Mouse (Mus musculus) monocyte, adult 5-6 weeks (primary cell): Measurements from ENCODE around the gene Pola2. TPM values are rescaled to one million over a fixed set of nuclear protein-coding genes. Genes with fewer than 3 reads are reported as not detected.

ENCODE experiments used
- ATAC-seq: fragments of 153-309, 156-312 bp; replicated peaks from 2 replicates; pipeline ENCODE4 v1.8.0; 2017; ENCODE audit warnings: mild to moderate bottlenecking; ENCODE audit not compliant: low TSS enrichment, insufficient number of reproducible peaks, severe bottlenecking, poor library complexity, low FRiP score
- total RNA-seq: library from RNA; stranded (forward); fragments of 200-1000, 200-491, 200-594 nt; gene quantifications from 3 replicates; pipeline ENCODE4 v1.2.3, GENCODE M21; 2017

Gene Pola2
- 16.7 to 31.5 TPM (median 26.8 TPM) in 3 replicates for total RNA-seq

DNA sequence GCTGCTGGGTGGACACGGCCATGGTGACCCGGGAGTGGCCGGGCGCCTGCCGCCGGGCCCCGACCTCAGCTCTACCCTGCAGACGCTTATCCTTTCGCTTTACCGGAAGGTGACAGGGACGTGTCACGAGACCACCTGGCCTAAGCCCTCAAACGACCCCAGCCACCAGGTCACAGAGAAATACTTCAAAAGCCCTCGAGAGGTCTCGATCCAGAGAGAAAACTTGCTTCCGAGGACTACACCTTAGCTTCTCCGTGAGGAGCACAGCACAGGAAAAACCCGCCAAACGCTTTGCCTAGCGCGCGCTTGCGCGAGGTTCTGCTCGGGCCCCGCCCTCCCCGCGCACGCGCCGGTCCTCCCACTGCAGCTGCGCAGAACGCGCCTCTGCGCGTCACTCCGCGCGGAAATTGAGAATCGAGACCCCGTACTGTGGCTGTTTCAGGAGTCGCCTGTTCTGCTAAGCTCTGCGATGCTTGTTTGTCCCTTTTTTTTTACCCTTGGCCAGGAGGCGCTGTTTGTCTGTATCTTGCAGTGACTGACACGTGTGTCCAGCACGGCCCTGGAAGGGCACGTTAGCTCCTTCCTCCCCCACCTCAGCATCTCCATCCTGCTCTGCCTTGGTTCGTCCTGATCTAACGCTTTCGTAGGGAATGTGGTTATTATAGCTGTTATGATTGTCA lies at the start of gene Pola2:
TSS of gene Pola2 (minus strand) at position 320 of the 680 bp plus-strand sequence.
- ATAC-seq, result peak; percentile 59

DNA sequence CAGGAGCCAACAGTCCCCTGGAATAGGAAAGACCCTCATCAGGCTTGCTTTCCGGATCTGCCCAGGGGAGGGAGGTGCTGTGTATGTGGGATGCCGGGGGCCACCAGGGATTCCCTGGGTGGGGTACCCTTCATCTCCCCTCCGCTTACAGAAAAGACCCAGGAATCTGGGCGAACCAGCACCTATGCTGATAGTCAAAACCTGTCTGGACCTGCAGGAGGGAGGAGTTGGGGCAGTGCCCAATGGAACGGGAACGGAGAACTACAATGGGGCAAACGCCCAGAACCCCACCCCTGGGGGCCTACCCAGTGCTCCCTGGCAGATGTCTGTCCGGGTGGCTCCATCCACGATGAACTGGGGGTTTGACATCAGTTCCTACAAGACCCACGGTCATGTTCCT lies 49.7 kb upstream of the Pola2 start:
- ATAC-seq, result no peak

DNA sequence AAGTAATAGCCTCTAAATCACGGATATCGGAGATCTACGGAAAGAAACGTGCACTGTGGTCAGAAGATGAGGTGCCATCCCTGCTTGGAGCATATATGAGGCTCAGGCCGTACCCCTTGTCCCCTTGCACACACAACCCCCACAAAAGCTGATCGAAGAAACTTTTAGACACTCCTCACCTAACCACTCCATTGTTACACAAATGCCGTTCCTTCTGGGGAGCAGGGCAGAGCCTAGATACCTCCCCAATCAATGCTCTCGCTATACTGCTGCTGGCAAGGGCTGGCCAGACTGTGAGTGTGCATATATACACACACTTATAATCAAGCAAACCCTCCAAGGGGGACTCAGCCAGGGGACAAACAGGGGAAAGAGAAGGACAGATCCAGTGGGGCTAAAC lies 45.1 kb upstream of the Pola2 start:
- no peak for ATAC-seq

DNA sequence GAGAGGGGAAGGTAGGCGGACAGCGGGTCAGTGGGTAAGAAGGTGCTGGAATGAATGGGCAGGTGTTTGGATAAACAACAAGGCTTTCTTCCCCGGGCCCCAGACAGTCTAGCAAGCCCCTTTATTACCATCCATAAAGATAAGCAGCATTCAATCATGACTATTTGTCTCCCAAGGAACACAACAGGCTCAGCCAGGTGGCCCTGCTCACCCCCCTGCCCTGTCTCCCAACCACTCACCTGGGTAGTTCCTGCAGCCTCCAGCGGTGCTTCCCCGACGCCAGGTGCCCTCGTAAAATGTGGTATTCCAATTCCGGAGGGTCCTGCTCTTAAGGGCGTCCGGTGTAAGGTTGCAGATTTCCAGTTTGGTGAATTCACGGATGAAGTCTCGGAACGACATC lies 43.0 kb upstream of the Pola2 start:
- ATAC-seq, result no peak

DNA sequence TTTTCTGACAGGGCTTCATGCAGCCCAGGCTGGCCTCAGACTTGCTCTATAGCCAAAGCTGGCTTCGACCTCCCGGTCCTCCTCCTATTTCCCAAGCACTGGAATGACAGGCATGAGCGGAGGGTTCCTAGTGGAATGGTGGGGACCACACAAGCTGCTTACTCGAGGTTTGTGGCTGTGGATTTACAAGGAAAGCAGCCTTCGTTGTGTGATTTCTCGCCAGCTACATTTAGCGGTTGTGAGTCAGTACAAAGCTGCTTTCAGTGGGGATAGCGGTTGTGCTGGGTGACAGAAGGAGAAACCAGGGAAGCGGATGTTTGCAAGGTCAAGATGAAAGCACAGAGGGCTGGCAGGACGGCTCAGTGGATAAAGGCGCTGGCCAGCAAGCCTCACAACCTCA lies 41.5 kb upstream of the Pola2 start:
- no peak for ATAC-seq

DNA sequence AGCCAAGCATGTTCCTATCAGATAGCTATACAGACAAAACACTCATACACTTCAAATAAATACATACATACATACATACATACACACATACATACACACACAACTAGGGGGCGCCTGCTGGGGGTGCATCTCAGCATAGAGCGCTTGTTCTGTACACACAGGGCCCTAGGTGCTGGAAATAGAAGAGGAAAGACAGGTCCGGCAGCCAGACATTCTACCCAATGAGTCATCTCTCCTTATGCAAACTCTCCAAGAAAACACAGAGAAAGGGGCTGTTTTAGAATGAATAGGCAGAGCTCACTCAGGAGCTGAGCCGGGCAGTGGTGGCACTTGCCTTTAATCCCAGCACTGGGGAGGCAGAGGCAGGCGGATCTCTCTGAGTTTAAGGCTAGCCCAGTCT lies 36.0 kb upstream of the Pola2 start:
- no peak for ATAC-seq

DNA sequence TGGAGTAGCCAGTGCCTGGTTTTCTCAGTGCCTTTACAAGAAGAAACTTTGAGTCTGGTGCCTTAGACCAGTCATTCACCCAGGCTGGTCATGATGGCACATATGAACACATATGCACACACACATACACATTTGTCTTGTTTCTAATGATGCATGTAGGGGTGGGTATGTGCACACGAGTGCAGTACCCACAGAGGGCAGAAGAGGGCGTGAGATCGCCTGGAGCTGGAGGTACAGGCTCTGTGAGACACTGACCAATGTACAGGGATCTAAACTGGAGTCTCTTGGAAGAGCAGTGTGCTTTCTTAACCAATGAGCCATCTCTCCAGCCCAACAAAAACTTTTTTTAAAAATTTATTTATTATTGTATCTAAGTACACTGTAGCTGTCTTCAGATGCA lies 34.2 kb upstream of the Pola2 start:
- ATAC-seq, result no peak

DNA sequence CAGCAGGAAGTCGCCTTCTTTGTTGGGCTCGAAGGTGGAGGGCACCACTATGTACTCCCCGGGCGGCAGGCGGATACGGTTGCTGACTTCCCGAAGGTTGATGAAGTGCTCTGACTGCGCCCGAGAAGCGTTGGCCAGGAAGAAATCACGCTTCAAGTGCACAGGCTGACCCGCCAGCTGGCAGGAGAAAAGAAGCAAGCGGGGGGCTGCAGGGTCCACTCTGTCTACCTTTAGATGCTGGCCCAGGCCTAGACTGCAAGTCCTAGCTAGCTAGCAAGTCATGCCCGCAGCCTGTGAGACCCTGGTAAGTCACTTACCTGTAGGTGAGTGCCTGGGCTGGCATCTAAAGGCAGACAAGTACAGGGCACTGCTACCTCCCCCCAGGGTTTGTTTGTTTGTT lies 30.7 kb upstream of the Pola2 start:
- ATAC-seq, result no peak

DNA sequence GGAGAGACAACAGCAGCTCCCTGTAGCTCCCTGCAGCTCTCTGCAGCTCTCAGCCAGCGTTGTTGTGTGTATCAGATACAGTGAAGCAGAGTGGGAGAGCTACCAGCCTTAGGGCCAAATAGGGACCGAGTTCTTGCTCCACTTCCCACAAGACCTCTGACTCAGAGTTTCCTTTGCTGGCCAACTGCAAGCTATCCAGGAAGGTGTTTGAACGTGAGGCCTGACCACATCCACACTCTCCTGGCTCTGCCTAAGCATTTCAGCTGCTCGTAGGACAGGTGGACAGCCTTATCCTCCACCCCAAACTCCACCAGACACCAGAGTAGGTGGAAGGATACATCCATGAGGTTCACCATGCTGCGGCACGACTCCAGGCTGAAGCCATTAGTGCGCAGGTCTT lies 28.0 kb upstream of the Pola2 start:
- no peak for ATAC-seq

DNA sequence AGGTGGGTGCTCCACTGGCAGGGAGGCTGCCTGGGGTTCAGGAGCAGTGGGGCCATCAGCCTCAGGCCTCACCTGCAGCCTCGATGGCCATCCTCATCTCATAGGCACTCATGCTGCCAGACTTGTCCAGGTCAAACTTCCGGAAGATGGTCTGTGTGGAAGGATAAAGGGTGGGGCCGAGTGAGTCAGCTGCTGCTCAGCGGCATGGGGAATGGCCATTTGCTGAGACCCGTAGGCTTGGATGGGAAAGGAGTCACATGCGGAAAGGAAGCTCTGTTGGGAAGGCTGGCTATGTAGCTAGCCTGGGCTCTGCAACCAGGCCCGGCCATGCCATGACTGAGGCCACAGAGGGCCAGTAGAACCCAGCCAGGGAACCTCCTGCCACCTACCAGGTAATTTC lies 27.5 kb upstream of the Pola2 start:
- ATAC-seq, result no peak

DNA sequence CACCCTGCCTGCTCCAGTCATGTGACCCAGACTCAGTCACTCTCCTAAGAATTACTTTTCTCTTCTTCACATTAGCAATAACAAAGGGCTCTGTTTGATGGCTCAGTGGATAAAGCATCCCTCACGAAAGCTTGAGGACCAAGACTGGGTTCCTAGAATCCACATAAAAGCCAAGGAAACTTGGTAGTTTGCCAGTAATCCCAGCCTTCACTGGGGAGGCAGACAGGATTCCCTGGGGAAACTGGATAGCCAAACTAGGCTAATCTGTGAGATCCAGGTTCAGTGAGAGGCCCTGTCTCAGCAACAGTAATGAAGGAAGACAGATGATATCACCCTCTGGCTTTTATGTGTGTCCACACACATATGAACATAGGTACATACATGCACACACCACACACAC lies 26.9 kb upstream of the Pola2 start:
- no peak for ATAC-seq

DNA sequence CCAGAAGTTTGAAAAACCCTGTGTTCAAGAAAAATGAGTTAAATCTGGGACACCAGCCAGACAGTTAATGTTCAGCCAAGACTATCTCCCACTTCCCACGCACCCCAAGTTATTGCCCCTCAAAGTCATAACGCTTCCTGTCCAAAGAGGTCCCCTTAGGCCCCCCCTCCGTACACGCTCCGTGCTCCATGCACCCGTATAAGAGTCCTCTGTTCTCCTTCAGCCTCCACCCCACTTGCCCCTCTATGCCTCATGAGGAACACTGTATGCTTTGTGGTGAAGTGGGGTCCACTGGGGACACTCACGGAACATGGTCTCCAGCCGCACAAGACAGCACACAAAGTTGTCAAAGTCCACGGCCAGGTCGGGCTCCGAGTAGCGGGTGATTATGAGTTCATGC lies 26.0 kb upstream of the Pola2 start:
- ATAC-seq, result no peak

DNA sequence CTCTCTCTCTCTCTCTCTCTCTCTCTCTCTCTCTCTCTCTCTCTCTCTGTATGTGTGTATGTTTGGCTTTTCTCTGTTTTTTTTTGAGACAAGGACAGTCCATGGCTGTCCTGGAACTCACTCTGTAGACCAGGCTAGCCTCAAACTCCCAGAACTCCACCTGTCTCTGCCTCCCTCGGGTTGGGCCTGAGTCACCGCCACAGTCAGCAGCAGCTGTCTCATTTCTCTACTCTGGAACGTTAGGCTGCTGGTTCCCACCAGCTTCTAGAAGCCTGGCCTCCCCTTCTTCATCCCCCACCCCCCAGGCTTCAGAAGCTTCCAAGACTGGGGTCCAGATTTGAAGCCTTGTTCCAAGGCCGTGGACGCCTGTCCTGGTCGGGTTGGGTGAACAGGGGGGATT lies 25.6 kb upstream of the Pola2 start:
- ATAC-seq, result no peak

DNA sequence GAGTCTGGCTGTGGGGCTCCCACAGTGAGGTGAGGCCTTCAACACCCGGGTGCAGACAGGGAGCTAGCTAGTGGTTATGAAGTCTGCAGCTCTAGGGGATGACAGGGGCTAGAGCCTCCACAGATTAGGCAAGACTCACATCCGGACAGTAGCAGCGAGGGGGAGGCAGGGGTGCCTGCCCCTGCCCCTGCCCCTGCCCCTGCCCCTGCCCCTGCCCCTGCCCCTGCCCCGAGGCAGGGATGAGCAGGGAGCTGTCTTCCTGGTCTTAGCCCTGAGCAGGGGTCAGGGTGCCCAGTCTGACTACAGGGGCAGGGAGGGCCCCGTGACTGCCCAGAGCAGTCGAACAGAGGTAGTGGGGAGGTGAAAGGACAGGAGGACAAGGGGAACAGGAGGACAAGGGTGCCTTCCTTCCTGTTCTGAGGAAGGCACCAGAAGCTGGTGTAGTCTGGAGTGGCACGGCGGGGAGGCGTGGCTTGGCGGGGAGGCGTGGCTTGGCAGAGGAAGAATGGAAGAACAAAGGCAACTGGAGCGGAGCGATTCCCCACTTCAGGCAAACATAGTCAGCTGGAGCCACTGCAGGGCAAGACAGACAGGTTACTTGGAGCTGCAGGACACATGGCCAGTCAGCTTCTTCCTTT lies 24.9 kb upstream of the Pola2 start:
- peak; percentile 83 for ATAC-seq

DNA sequence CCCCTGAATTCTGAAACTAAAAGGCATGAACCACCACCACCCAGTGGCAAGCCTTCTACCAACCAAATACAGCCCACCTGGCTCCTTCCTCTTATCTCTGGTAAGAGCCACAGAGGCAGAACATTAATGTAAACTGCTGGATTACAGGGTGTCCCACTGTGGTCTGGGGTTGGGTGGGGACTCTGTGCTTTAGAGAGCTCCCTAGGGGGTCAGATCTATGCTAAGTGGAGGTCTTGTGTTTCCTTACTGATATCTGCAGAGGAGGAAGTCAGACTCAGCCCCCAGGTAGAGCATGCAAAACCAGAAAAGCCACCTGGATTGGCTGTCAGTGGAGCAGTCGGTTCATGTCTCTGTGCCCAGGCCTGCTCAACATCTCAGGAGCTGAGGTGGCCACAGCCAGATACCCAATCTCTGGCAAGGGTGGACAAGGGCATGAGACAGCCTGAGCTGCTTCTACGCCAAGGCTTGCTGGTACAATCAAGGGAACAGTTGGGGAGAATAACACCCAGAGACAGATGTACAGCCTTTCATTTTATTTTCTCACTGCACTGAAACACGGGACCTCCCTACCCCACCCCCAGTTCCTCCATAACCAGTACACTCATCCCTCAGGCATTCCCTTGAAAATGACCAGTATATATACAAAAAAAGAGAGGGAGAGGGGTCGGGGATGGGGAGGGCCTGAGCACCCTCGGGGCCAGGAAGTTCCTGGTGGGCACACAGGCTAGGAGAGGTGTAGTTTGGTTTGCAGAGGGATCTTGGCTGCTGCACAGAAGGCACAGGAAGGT lies 24.2 kb upstream of the Pola2 start:
- no peak for ATAC-seq

DNA sequence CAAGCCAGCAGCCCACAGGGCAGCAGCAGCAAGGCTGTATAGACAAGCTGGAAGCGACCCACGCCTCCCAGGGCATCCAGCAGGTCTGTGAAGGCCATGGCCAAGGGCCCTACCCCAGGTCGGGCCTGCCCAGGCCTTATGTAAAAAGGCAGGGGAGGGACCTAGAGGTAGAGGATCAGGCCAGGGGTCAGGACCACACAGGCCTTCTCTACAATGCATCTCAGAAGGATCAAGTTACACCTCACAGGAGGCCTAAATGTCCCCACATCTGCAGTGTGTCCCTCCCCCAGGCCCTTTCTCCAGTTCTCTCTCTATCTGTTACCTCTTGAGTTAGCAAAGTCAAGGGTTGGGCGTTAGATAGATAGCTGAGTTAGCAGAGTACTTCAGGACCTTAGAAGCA lies 22.0 kb upstream of the Pola2 start, which contains the start of gene Slc22a20:
TSS of gene Slc22a20 (minus strand) at position 101 of the 400 bp plus-strand sequence.
- ATAC-seq, result no peak

DNA sequence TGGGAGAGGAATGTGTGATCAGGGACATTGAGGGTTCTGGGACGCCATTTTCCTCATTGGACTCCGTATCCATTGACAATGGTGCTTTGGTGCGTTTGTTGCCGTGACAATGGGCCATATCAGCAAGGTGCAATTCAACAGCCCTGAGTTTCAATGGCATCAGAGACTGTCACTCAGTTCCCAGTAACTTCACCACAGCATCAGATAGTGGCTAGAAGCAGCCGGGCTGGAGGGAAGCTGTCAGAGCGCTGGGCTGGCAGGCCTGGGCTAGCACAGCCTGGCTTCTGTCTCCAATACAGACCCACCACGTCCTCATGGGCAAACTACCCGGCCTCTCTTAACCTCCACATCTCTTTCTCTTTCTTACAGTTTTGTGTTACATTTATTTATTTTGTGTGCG lies 16.5 kb upstream of the Pola2 start:
- ATAC-seq, result no peak

DNA sequence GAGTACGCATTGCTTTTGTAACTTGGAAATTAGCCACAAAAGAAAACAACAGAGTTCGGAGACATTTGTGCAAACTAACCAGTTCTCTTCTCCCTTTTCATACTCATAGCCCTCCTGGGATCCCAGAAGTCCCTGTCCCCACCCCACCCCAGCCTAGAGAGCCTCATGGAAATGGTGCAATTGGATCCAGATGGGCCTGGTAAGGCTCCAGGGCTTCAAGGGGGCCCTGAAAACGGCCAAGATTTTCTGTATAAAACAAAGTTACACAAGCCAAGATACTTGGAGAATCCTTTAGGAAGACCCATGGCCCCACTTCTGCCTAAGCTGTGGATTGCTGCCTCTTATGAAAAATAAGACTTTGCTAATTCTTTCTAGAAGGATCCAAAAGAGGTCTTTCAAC lies 13.7 kb upstream of the Pola2 start:
- ATAC-seq, result no peak

DNA sequence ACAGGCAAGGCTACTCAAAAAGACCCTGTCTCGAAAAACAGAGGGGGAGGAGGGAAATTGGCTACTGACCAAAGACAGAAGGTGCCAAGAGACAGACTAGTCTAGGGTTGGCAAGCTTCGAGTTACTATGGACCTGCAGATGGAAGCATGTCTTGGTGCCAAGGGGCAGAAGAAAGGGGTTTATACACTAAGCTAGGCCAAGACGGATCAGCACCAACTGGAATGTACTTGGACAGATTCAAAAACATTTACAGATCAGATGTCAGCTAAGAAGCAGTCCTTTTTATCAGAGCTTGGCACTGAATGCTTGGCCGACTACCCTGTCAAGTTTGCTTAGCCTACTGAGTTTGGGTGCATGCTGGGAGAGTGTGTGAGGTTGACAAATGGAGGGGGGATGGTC lies 11.7 kb upstream of the Pola2 start:
- ATAC-seq, result no peak

DNA sequence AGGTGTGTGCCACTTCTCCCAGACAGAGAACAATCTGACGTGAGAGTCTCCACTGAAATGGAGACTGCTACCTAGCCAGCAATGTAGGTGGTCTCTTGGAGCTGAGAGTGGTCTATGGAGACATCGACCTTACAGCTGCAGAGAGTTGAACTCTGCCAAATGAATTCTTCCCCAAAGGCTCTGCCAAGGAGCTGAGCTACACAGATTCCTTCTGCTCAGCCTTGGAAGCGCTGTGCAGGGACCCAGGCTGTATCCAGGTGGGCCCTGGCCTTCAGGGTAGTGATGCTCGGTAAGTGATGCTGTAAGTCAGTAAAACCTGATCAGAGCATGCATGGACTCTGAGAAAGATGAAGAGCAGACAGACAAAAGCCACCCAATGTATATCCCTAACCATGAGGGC lies 11.1 kb upstream of the Pola2 start:
- ATAC-seq, result no peak
